Mouse (Mus musculus) NIH3T3 (cell line): ENCODE data around the gene Wee2.
A peak's percentile ranks its signal among the peaks of the same experiment; 100 is the strongest.

ENCODE experiments used
- DNase-seq: peaks from one replicate; pipeline ENCODE4 v3.0.0-alpha.2; 2012; ENCODE audit warnings: low read depth

Gene Wee2

GRCm38 (mm10) chr6:40436047-40436483 is 2.8 kb upstream of the Wee2 start, which contains the start of gene E330009J07Rik:
Gene E330009J07Rik, minus strand, starts transcription at chr6:40436135.
- peak; percentile 84 for DNase-seq

- no peak for DNase-seq
Observed at GRCm38 (mm10) chr6:40439731-40440130, 843 bp downstream of the Wee2 start.

GRCm38 (mm10) chr6:40441276-40441675 is 2.4 kb downstream of the Wee2 start:
- DNase-seq: no peak

DNA sequence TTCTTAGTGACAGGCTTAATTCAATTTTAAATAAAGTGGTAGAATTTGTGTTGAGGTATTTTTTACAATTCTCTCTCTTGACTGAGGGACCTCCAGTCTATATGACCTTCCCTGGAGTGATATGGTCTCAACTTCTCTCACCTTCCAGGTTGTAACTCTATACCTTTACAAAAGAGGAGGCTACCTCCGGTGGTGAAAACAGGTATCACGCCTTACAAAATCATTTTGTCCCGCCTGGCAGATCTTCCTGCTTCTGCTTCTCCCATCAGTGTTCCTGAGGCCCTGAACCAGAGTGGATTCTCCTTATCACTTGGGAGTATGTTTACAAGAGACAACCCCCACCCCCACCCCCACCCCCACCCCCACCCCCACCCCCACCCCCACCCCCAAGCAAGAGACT is 2.9 kb downstream of the Wee2 start:
- no peak for DNase-seq

GRCm38 (mm10) chr6:40443281-40443928 is 4.5 kb downstream of the Wee2 start:
- DNase-seq: no peak

GRCm38 (mm10) chr6:40448626-40449025 is 9.7 kb downstream of the Wee2 start:
- DNase-seq: peak; percentile 52

DNA sequence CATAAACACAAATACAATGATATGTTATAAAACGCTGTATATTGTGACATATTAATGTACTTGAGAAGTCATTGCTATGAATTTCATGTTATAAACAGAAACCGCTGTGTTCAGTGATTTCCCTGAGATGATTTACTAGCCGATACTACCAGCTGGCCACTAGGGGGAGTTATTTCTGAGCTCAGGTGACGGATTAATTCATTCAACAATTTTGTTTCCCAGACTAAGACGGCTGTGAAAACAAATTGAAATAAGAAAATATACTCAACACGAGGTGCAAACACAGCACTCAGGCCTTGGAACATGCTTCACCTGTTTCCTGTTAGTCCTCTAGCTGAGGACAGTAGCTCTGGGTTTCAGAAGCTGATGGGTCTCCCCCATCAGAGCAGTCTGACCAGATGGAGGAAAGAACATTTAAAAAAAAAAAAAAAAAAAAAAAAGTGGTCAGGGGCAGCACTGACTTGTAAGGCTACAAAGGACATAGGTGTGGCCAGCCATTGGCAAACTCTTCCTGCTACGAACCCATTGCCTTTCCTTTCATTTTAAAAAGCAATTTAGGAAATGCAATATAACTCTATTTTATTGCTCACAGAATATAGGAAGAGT is 15.7 kb downstream of the Wee2 start:
- DNase-seq: peak; percentile 54

GRCm38 (mm10) chr6:40465710-40466109 is 26.8 kb downstream of the Wee2 start:
- peak; percentile 28 for DNase-seq

GRCm38 (mm10) chr6:40470916-40471719 is 32.2 kb downstream of the Wee2 start, which contains the start of gene Ssbp1:
Gene Ssbp1, plus strand, starts transcription at chr6:40471352.
- peak; percentile 98 for DNase-seq

GRCm38 (mm10) chr6:40471720-40472010 is 32.8 kb downstream of the Wee2 start:
- no peak for DNase-seq

GRCm38 (mm10) chr6:40476132-40476531 is 37.2 kb downstream of the Wee2 start:
- DNase-seq: no peak

DNA sequence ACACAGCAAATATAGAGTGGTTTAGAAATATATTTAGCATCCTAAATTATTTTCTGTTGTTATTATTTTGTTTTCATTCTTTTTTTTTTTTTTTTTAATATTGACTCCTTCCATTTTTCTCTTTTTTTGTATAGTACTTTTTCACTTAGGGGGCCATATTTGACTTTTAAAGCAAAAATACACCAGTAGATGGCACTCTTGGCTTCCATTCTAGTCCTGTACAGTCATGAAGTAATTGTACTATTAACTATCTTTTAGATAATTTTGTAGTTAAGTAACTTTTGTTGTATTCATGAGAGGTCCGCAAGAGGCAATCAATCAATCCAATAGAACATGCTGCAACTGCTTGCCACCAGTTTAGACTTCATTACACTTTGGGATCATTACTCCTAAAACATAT is 40.8 kb downstream of the Wee2 start:
- DNase-seq: peak; percentile 62

GRCm38 (mm10) chr6:40482318-40482717 is 43.4 kb downstream of the Wee2 start:
- no peak for DNase-seq

DNA sequence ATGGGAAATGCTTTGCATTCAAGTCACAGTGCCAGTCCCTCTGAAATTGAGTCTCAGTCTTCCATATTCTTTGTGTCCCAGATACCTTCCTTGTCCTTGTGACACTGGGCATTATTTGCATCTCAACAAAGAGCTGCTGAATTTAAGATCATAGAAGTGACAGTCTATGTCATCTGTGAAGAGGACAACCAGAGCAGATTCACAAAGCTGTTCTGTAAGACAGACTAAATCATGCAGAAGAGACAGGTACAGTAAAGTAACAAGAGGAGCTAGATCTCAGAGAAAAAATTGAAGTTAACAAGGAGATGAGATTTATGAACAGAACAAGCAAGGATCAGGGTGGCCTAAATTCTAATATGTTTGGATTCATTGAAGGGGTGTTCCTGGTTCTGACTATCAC is 52.0 kb downstream of the Wee2 start, which contains the start of gene Tas2r137:
TSS of gene Tas2r137 (plus strand) at position 301 of the 400 bp plus-strand sequence.
- no peak for DNase-seq

- no peak for DNase-seq
Observed at GRCm38 (mm10) chr6:40493229-40493628, 54.3 kb downstream of the Wee2 start, which contains the start of gene Tas2r108. Gene Tas2r108, plus strand, starts transcription at chr6:40493529.
